Mouse (Mus musculus) kidney, adult 2 months (tissue): ENCODE measurements around the gene Uhrf1. TPM values are rescaled to one million over a fixed set of nuclear protein-coding genes. Genes with fewer than 3 reads are reported as not detected.
A peak's percentile ranks its signal among the peaks of the same experiment; 100 is the strongest.

Experiments used
- DNase-seq: peaks from one replicate; pipeline ENCODE4 v3.0.0; 2021
- H3K27ac ChIP-seq: fragments of 200-500 bp; 2 replicates; pipeline ENCODE4 v1.5.1; 2012; ENCODE audit warnings: low read depth, low read length, control low read depth, inconsistent platforms; ENCODE audit not compliant: insufficient read depth
- H3K27me3 ChIP-seq: fragments of 200-500 bp; replicated peaks from 2 replicates; pipeline ENCODE4 v1.6.1; 2012; ENCODE audit warnings: mild to moderate bottlenecking, moderate library complexity, low read length, inconsistent platforms; ENCODE audit not compliant: control insufficient read depth, insufficient read depth
- H3K36me3 ChIP-seq: fragments of 200-500 bp; 2 replicates; pipeline ENCODE4 v1.6.1; 2012; ENCODE audit warnings: mild to moderate bottlenecking, moderate library complexity, low read length, inconsistent platforms; ENCODE audit not compliant: control insufficient read depth, insufficient read depth
- H3K4me1 ChIP-seq: fragments of 200-500 bp; 2 replicates; pipeline ENCODE4 v1.6.1; 2011; ENCODE audit warnings: low read length; ENCODE audit not compliant: control insufficient read depth, insufficient read depth
- H3K4me3 ChIP-seq: fragments of 200-500 bp; 2 replicates; pipeline ENCODE4 v1.5.1; 2011; ENCODE audit warnings: mild to moderate bottlenecking, low read depth, low read length, control low read depth; ENCODE audit not compliant: insufficient read depth
- CTCF ChIP-seq: fragments of 200-500 bp; conservative IDR thresholded peaks from 2 replicates; pipeline ENCODE4 v1.5.1; 2011; ENCODE audit warnings: low read depth, mild to moderate bottlenecking, control low read depth, low read length, moderate library complexity, mixed read lengths; ENCODE audit not compliant: insufficient read depth, insufficient read length
- POLR2A ChIP-seq: fragments of 200-500 bp; IDR thresholded peaks from one replicate; pipeline ENCODE4 v1.6.1; 2011; ENCODE audit warnings: low read depth, low read length, control low read depth
- whole genome bisulfite sequencing: fragments of 180-500 bp; shearing (Covaris S2); methylation state at CpG from one replicate; pipeline ENCODE4 v1.1.7; 2018; 5-methylcytosine and 5-hydroxymethylcytosine counted together
- polyA plus RNA-seq: library from polyadenylated mRNA; depleted of rRNA; stranded (reverse); fragments of >200 nt; gene quantifications from 2 replicates; pipeline ENCODE4 v1.2.3, GENCODE M21; 2012

Gene Uhrf1
- polyA plus RNA-seq, 1 experiment, result 2.3 TPM

GRCm38 (mm10) chr17:56259301-56260037 lies 43.7 kb upstream of the Uhrf1 start:
- no peak overlapping the region for H3K27ac ChIP-seq
- 82% methylated on average over 10 of the region's 10 CpGs for WGBS
- no peaks in the 10 kb centered on the region; the same call in 1 of the 2 replicates for H3K36me3 ChIP-seq
- H3K4me3 ChIP-seq, result no peak overlapping the region
- no peak for DNase-seq
- TF ChIP-seq POLR2A (no peak), CTCF (no peak)
- H3K27me3 ChIP-seq, result no peaks in the 10 kb centered on the region
- peaks cover 26% of the 10 kb centered on the region for H3K4me1 ChIP-seq

GRCm38 (mm10) chr17:56261166-56261565 lies 42.0 kb upstream of the Uhrf1 start:
- DNase-seq, result peak; percentile 72
- peaks cover 26% of the 10 kb centered on the region for H3K4me1 ChIP-seq
- H3K36me3 ChIP-seq, result no peaks in the 10 kb centered on the region; the same call in 1 of the 2 replicates
- WGBS, result 29% methylated on average over 3 of the region's 3 CpGs
- no peaks in the 10 kb centered on the region for H3K27me3 ChIP-seq
- H3K4me3 ChIP-seq, result no peak overlapping the region
- H3K27ac ChIP-seq, result no peak overlapping the region
- no peak for TF ChIP-seq POLR2A

- Histone ChIP-seq H3K36me3 (no peaks in the 10 kb centered on the region; the same call in 1 of the 2 replicates), H3K4me3 (no peak overlapping the region), H3K27ac (no peak overlapping the region), H3K4me1 (peaks cover 26% of the 10 kb centered on the region), H3K27me3 (no peaks in the 10 kb centered on the region)
- 68% methylated on average over 3 of the region's 3 CpGs for WGBS
- TF ChIP-seq POLR2A, result no peak
- TF ChIP-seq CTCF, result no peak
- no peak for DNase-seq
Observed at GRCm38 (mm10) chr17:56262645-56263094, 40.5 kb upstream of the Uhrf1 start.

GRCm38 (mm10) chr17:56264020-56264419 lies 39.1 kb upstream of the Uhrf1 start:
- no peak for TF ChIP-seq POLR2A
- TF ChIP-seq CTCF, result peak; percentile 87
- peaks cover 23% of the 10 kb centered on the region for H3K4me1 ChIP-seq
- H3K27ac ChIP-seq, result no peak overlapping the region
- no peaks in the 10 kb centered on the region; the same call in 1 of the 2 replicates for H3K36me3 ChIP-seq
- 17% methylated on average over 8 of the region's 8 CpGs for WGBS
- H3K27me3 ChIP-seq, result no peaks in the 10 kb centered on the region
- no peak overlapping the region for H3K4me3 ChIP-seq
- peak; percentile 84 for DNase-seq

- Histone ChIP-seq H3K4me1 (peaks cover 15% of the 10 kb centered on the region), H3K27me3 (no peaks in the 10 kb centered on the region), H3K36me3 (no peaks in the 10 kb centered on the region; the same call in 1 of the 2 replicates), H3K27ac (no peak overlapping the region), H3K4me3 (no peak overlapping the region)
- DNase-seq, result no peak
- WGBS, result 81% methylated on average over 4 of the region's 4 CpGs
- no peak for TF ChIP-seq POLR2A
- no peak for TF ChIP-seq CTCF
Observed at GRCm38 (mm10) chr17:56265011-56265410, 38.1 kb upstream of the Uhrf1 start.

- no peaks in the 10 kb centered on the region; the same call in 1 of the 2 replicates for H3K36me3 ChIP-seq
- 58% methylated on average over 3 of the region's 3 CpGs for WGBS
- peaks cover 6% of the 10 kb centered on the region; the same call in 1 of the 2 replicates for H3K4me1 ChIP-seq
- H3K4me3 ChIP-seq, result no peak overlapping the region
- H3K27me3 ChIP-seq, result no peaks in the 10 kb centered on the region
- DNase-seq, result no peak
- H3K27ac ChIP-seq, result no peak overlapping the region
- no peak for TF ChIP-seq POLR2A
- TF ChIP-seq CTCF, result no peak
Observed at GRCm38 (mm10) chr17:56265869-56266268, 37.3 kb upstream of the Uhrf1 start.

GRCm38 (mm10) chr17:56266271-56266670 lies 36.9 kb upstream of the Uhrf1 start:
- Histone ChIP-seq H3K4me3 (no peak overlapping the region), H3K4me1 (peaks cover 2% of the 10 kb centered on the region; the same call in 1 of the 2 replicates), H3K27ac (no peak overlapping the region), H3K27me3 (no peaks in the 10 kb centered on the region), H3K36me3 (no peaks in the 10 kb centered on the region; the same call in 1 of the 2 replicates)
- WGBS, result 38% methylated on average over 3 of the region's 3 CpGs
- no peak for TF ChIP-seq POLR2A
- no peak for DNase-seq
